Mouse (Mus musculus): ENCODE data around the gene Otc.

Otc gene

DNA sequence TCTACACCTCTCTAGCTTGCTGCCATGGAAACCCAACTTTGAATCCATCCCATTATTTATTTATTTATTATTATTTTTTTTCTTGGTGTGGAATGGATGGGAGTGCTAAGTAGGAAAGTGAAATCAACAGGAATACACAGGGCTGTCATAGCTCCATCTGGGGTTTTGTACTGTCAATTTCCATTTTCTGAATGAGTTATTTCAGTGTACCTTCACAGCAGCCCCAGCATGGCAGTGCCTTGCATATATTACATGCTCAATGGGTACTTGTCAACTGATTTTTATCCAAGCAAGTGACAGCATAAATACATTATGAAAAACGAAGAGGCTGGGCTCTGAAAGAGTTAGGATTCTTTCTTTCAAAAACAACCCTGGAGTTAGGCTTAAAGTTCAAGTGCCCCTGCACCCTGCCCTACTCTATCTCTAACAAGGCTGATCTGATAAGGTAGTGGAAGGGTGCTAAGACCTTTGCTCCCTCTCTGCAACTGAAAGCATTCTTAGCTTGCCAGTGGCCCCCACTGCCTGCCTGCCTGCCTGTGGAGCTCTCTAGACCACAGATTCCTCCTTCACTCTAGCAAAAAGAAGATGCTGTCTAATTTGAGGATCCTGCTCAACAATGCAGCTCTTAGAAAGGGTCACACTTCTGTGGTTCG, at the start of gene Otc:
Otc (plus strand) TSS at position 454 of the 653 bp plus-strand sequence.
- 49% methylated on average over 2 of the region's 2 CpGs for WGBS

DNA sequence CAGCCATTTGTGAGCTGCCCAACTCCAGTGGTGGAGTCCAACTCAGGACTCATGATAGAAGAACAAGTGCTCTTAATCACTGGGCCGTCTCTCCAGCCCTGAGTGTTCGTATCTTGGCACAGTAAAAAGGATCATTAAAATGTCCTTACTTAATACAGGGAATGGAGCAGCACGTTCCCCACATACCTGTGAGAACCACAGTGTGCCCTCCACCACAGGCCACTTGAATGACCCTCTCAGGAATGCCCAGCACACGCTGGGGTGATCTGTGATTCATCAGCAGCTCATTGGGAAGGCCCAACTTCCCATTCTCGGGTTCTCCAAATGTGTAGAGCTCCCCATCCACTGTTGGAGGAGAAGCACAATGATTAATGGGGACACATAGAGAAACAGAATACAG, 46.2 kb upstream of the Otc start:
- WGBS = 86% methylated on average over 5 of the region's 5 CpGs

DNA sequence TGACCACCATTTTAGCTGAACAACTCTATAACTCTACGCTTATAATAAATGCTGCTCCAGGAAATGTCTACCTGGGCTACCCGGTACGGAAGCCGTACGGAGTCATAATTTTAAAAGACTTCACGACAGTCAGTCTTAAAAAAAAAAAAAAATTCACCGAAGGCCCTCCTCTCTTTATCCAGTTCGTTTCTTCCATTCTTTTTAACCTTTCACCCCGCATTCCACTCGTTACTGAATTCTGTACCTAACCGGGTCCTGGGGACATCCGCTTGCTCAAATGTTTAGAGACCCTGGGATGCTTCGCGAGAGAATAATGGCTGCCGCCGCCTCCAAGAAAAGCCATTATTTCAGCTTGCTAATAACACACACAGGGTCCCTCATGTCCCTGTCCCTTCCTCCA, 36.1 kb upstream of the Otc start:
- 3% methylated on average over 16 of the region's 16 CpGs for WGBS

DNA sequence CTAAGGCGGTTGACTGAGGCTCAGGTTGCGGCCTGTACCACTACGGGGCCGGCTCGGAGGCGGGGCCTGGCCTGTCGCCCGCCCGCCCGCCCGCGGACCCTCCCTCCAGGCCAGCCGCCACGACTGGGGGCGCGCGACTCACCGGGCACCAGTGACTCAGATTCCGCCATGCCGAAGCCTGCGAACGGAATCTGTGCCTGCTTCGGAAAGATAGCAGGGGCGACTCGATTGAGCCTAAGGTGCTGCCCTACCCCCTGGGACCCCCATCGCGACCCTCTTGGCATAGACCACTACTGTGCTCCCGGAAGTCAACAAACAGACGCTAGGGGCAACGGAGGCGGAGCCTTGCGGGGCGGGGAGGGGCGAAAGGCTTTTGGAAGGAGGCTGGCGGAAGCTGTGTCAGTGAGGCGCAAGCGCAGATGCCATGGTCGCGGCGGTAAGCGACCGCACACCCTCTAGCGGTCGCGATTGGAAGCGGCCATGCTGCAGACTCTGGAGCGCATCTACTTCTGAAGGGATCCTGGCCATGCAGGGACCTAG, 35.6 kb upstream of the Otc start, which contains the start of gene Rpgr:
Rpgr (minus strand) TSS at position 511 of the 540 bp plus-strand sequence.
- WGBS = 4% methylated on average over 46 of the region's 47 CpGs

DNA sequence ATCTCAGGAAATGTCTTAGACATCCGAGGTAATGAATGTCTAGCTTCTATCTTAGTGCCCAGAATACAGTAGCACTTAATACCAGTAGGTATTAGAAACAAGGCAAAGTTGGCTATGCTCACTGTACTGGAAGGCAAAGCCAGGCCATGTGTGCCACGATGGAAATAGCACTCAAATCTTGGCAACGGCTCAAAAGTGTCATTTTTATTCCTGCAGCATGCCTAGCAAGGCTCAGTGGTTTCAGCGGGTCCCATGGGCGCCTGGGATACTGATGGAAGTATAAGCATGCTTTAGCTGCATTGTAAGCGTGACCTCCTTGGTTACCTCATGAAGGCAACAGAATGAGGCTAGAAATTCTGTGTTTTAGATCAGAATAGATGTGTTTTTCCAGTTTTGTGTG, 32.8 kb upstream of the Otc start:
- 70% methylated on average over 6 of the region's 6 CpGs for WGBS

DNA sequence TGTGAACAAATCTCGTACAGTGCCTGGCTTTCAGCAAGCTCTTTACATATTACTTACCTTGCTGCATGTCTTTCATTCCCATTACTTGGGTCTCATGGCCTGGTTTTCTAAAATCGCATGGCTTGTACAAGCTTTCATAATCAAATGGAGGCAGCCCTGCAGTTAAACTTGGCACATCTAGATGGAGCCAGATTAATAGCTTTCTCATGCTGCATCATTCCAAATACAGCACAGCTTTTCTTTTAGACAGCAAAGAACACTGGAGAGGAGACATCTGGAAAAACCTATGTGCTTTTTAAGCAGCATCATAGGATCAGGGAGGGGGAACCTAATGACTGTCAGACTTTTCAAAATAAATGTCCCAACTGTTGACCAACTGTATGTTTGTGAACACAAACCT, 19.1 kb upstream of the Otc start:
- WGBS = 20% methylated on average over 2 of the region's 2 CpGs

DNA sequence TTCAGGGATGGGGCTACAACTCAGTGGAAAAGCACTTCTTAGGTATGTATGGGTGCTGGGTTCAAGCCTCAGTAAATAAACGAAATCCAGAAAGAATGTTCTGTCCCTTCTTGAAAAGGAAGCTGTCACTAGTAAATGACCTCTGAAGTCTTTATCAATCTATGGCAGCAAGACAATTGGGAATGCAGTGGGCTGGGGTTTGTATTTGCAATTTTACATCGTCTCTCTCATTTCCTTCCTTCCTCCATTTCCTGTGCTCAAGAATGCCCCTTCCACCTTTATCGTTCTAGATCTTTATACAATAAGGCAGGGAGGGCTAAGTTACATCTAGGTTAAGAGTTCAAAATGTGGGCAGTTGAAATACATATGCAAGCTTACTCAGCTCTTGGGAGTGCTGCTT, 17.5 kb upstream of the Otc start:
- 72% methylated on average over 3 of the region's 3 CpGs for WGBS

DNA sequence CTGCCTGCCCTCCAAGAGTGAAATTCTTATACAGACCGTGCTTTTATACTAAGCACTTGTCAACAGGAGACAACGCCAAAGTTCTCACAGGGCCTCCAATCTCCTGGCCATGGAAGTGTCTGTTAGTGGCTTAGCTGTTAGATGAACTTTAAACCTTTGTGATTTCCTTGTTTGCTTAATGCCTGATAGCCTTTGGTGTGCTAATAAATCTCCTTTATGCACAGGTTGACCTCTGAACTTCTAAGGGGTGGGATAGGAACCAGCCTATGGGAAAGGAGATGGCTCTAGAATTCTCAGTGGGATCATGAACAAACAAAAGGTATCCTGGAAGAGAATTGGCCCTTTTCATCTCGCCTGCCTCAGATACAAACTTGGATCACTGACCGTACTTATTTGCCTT, 12.6 kb upstream of the Otc start:
- WGBS = 84% methylated on average over 4 of the region's 4 CpGs

GRCm38 (mm10) chrX:10243916-10244315, 8.2 kb upstream of the Otc start:
- 86% methylated on average over 3 of the region's 3 CpGs for WGBS

- WGBS = 90% methylated on average over 1 of the region's 1 CpGs
Measured at GRCm38 (mm10) chrX:10257774-10258173, 5.7 kb downstream of the Otc start.

GRCm38 (mm10) chrX:10258260-10258659, 6.2 kb downstream of the Otc start:
- 70% methylated on average over 5 of the region's 5 CpGs for WGBS

DNA sequence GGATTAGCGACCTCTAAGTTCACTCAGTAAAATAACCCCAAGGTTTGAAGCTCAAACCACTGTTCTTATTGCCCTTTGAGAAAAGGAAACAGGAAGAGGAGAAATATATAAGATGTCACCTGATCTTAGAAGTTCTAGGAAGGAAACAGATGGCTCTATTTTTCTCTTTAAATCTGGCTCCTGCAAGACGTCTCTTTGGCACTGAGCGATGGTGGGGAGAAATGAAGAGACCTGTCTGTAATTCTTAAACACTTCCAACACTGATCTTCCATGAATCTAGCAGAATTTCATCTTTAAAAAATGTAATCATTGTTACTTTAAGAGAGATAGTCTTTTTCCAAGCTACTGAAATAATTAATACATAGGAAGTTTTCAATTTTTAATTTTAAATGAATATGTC, 16.2 kb downstream of the Otc start:
- WGBS = 52% methylated on average over 3 of the region's 3 CpGs

DNA sequence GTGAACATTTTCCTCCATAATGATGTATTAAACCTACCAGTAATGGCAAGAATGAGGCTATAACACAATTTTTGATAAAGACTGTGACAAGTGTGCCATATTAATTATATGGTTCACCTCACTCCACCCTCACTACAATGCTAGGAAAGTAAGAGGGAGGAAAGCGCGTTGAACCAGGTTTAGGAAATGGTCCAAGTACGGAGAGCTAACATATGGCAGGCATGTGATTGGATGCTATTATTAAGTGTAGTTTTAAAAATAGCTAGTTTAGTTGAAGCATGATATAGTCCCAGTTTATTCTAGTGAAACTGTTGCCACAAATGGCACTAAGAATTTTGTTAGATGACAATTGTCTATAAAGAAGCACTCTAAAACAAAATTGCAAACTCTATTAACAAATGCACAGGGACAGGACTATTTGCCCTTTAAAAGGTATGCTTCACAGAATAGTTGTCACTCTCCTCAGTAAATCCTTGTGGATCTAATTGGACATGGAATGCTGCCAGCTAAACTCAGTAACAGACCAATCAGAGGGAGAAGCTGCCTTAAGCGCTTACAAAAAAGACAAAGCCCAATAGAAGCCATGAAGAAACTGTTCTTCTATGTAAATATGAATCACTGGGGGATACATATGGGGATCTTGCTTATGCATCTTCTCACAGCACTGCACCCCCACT, 16.8 kb downstream of the Otc start:
- WGBS = 40% methylated on average over 4 of the region's 4 CpGs

DNA sequence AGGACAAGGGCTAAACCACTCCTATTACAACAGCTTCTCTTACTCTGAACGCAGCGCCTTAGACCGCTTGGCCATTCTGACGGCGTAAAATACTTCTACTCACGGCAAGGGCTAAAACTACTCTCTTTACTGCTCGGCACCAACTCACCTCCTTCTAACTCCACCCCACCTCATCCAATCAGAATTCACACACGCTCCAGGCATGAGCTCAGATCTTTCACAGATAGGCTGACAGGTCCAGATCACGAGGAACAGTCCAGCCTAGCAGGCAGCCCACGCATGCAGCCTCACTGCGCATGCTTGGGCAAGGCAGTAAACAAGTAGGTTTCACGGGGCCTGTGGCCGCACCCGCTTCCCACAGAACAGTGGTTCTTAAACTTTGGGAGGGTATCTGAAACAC, 45.2 kb downstream of the Otc start:
- 96% methylated on average over 14 of the region's 14 CpGs for WGBS

DNA sequence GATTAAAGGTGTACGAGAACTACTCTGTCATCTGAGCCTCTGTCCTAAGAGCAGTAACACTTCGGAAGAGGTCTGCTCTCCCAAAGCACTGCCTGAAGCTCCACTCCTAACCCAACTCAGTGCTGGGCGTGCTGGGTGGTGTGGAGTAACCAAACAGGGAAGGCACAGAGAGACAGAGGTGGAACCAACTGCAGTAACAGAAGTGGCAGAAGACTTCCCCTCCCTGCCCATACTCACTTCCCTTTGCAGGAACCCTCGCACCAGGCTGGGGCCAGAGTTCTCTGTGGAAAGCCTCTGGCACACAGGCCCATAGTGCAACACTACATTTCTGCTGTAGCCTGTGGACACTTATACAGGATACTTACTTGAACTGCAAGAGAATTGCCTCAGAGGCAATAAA, 66.1 kb downstream of the Otc start:
- WGBS = 87% methylated on average over 4 of the region's 4 CpGs

DNA sequence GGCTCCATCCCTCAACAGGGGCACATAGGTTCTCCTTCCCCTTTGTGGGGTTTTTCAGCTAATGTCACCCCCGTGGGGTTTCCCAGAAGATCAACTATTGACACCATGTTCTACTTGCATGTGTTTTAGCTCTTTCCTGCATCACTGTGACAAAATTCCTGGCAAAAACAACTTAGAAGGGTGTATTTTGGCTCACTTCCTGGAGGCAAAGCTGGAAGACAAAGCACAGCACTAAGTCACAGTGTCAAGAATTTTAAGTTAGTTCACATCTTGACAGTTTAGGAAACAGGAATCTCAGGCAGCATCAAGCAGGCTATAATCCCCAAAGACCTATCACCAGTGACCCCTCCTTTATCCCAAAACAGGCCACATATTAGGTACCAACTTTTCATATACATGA, 78.1 kb downstream of the Otc start:
- 38% methylated on average over 1 of the region's 1 CpGs for WGBS

GRCm38 (mm10) chrX:10331749-10332148, 79.6 kb downstream of the Otc start:
- WGBS = 54% methylated on average over 1 of the region's 1 CpGs

DNA sequence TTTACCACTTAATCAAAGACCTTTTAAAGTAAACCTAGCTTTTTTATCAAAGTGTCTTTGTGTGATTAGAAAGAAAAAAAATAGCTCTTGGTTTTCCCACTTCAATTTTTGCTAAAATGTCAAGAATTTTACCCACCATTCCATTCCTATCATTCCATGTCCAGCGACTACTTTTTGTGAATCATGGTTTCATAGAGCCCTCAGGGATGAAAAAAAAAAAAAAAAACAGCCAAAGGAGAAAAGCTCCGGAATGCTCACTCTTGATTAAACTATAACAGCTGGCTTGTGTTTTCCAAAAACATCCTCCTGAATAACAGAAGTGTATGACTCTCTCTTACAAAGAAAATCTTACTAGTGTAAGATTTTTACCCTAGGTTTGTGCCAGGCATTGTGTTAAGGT, 84.7 kb downstream of the Otc start:
- 52% methylated on average over 2 of the region's 2 CpGs for WGBS

DNA sequence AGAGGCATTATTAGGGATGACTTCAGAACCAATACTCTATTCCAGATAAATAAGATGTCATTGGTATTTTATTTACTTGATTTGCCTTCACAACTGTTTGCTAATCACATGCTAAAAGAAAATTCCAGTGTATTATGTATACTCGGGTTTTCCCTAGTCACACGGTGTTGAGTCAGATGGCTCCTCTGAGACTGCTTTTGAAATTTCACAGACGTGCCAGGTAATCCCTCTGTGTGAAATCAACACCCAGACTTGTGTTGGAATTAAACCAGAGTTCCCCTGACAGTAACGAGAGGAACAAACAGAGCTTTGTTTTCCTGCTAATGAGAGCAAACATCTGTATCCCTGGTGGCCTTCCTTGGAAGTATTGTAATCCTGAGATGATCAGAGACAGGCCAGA, 103.8 kb downstream of the Otc start:
- WGBS = 40% methylated on average over 4 of the region's 4 CpGs

Data from cerebral cortex, adult 2 months (tissue).